Mouse (Mus musculus): ENCODE measurements at regions not wholly inside any gene's neighbourhood (a gene's known extent, or its start where the extent isn't known, plus 50 kb on each side); places are given as distances from the start of the nearest gene placed in this dataset.
A peak's percentile ranks its signal among the peaks of the same experiment; 100 is the strongest.

DNA sequence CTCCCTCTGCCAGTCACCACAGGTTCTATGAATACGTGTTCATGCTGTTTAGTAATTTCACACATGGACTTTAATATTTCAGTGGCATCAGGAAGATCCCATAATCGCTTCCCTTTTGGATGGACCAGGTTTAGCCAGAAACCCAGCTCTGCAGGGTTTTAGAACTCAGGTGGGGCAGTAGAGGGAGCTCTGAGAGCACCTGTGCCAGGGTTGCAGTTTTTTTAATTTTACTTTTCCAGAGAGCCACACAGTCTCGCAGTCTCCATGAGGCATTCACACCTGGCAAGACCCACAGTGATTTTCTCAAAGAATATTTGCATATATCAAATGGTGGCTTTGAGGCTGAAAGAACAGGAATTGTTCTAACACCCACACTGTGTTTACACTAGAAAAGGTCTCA is 1603.8 kb upstream of the Cdh8 start:
- WGBS: 75% methylated on average over 3 of the region's 3 CpGs
- Histone ChIP-seq H3K36me3 (ENCODE audit: control insufficient read depth, insufficient read depth, low read length) (no peaks in the 10 kb centered on the region), H3K27ac (ENCODE audit: low read depth, low read length) (no peak overlapping the region), H3K27me3 (replicated peaks; ENCODE audit: control insufficient read depth, insufficient read depth, low read length) (no peaks in the 10 kb centered on the region), H3K4me2 (ENCODE audit: low read length) (no peak overlapping the region), H3K9ac (ENCODE audit: low read depth, low read length) (no peak overlapping the region), H3K4me1 (ENCODE audit: control insufficient read depth, insufficient read depth, low read depth, low read length) (no peaks in the 10 kb centered on the region), H3K9me3 (ENCODE audit: control insufficient read depth, low read length) (no peaks in the 10 kb centered on the region), H3K4me3 (ENCODE audit: low read length) (no peak overlapping the region)
- 0 out of 2 replicates have a peak, but pooled peaks have one; percentile 60 for ATAC-seq
